Mouse (Mus musculus) T-cell, adult 2 months (primary cell): ENCODE data around the gene Gpr162.
A peak's percentile ranks its signal among the peaks of the same experiment; 100 is the strongest.
"Not testable (repeated sequence)": the region's sequence is repeated elsewhere in the genome, so short reads cannot be mapped to it uniquely, and the experiment has no call there.

Experiments
- DNase-seq: peaks from one replicate; pipeline ENCODE4 v3.0.0; 2022; ENCODE audit warnings: low spot score

Gene Gpr162

GRCm38 (mm10) chr6:124863658-124864298 is at the start of gene Gpr162:
TSS of gene Gpr162 (minus strand) at chr6:124863983.
- peak; percentile 48 for DNase-seq

- no peak for DNase-seq
Measured at GRCm38 (mm10) chr6:124913214-124913613, 49.4 kb upstream of the Gpr162 start.

- DNase-seq, result no peak
Measured at GRCm38 (mm10) chr6:124911533-124912218, 47.9 kb upstream of the Gpr162 start, which contains the start of gene Lag3. TSS of gene Lag3 (minus strand) at chr6:124911705.

GRCm38 (mm10) chr6:124910032-124910431 is 46.2 kb upstream of the Gpr162 start:
- DNase-seq, result no peak

DNA sequence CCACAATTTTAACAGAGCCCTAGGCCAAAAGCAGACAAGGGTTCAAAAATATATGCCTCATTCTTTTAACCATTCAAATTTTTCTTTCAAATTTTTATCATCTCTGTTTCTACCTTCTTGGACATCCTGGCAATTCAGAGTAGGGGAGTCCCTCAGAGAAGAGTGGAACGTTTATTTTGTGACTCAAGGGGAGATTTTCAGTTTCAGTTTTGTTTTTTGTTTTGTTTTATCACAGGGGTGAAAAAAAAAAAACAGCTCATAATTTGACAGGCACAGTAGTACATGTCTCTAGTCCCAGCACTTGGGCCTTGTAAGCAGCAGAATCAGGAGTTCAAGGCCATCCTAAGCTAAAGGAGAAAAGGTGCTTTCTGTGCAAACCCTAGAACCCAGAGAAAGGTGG is 44.0 kb upstream of the Gpr162 start:
- no peak for DNase-seq

GRCm38 (mm10) chr6:124904991-124905860 is 41.4 kb upstream of the Gpr162 start:
- DNase-seq, result no peak

GRCm38 (mm10) chr6:124904161-124904981 is 40.6 kb upstream of the Gpr162 start:
- DNase-seq, result peak; percentile 26

- peak; percentile 91 for DNase-seq
Measured at GRCm38 (mm10) chr6:124903580-124904151, 39.9 kb upstream of the Gpr162 start.

- DNase-seq, result no peak
Measured at GRCm38 (mm10) chr6:124901851-124902250, 38.1 kb upstream of the Gpr162 start.

DNA sequence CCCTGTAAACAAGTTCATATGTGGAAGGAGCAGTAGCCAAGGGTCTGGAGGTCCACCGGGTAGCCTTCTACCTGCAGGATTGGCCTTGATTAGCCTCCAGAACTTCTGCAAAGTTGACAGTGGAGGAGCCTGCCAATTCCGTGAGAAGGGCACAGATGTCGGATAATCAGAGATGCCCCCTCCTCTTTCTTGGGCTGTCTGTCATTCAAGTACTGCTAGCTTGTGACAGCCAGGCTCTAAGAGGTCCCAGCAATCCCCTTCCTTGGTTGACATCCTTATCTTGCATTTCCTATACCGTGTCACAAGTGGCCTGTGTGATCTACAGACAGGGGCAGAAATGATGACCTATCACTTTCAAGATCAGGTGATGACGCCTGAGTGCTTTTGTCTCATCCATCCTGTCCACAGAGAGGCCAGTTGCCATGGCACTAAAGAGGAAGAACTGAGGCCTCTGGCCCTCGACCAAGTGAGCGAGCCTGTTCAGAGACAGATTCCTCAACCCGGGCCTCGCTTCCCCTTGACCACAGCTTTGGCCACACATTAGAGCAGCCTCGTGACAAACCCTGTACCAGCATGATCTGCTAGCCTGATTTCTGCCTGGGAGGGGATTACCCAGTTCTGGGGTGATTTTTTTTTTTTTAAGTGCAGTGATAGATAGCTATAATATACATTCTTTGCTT is 37.2 kb upstream of the Gpr162 start:
- peak; percentile 19 for DNase-seq

- DNase-seq, result peak; percentile 64
Measured at GRCm38 (mm10) chr6:124900056-124900800, 36.4 kb upstream of the Gpr162 start.

- DNase-seq, result peak; percentile 65
Measured at GRCm38 (mm10) chr6:124898359-124898758, 34.6 kb upstream of the Gpr162 start.

- DNase-seq, result not testable (repeated sequence)
Measured at GRCm38 (mm10) chr6:124894113-124894512, 30.3 kb upstream of the Gpr162 start.

DNA sequence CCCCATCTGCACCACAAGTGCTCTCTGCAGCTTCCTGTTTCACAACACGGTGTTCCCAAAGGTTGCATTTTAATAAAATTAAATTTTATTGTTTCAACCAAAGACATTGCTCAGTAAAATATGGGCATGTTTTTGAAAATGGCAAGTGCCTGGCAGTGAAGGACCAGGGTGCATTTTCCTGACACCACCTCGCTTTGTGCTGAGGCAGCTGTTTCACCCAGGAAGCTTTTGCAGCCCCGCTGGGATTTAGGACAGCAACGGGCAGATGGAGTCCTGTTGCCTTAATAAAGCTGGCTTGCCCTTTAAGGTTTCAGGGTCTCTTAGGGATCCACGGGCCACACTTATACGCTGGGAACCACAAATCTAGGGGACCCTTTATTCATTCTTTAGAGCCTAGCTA is 27.2 kb upstream of the Gpr162 start:
- DNase-seq, result no peak

DNA sequence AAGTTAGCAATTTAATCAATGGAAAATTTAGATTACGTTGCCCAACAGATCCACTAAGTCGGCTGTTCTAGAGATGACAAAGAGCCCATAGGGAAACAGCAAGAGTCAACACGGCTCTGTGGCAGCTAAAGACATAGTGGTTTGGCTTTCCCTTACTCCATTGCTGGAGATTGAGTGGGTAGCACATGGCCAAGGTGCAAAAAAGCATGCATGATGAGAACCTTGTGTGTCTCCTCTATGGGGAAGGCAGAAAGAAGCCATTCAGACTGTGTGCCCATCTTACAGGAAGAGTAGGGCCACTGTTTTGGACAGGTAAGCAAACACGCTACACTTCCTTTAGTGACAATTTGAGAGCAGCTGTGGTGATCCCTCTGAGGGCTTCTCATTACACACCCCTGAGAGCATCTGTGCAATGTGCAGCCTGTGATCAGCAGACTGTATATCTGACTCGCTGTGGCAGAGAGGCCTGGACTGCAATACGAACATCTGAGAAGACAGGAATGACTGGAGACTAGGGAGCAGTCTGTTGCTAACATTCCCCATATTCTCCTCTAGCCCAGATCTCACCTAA is 24.9 kb upstream of the Gpr162 start:
- DNase-seq, result no peak

DNA sequence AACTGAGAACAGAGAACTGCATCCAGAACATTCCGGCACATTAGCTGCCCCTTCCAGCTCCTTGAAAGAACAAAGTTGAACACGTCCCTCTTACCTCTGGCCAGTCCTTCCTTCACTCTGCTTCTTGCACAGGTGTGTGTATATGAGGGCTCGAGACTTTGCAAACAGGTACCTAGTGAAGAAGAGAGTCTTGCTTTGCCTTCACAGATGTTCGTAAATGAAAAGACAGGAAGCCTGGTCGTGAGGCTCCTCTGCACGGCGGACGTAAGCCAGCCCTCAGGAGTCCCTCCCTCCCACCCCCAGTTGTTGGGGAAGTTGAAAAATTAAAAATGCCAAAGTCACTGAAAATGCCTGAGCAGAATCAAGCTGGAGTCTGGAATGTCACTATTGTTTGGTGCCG is 24.2 kb upstream of the Gpr162 start, which contains the start of gene Cd4:
Cd4 (minus strand) TSS at position 236 of the 400 bp plus-strand sequence.
- peak; percentile 28 for DNase-seq

- peak; percentile 69 for DNase-seq
Measured at GRCm38 (mm10) chr6:124885956-124886381, 22.2 kb upstream of the Gpr162 start.

DNA sequence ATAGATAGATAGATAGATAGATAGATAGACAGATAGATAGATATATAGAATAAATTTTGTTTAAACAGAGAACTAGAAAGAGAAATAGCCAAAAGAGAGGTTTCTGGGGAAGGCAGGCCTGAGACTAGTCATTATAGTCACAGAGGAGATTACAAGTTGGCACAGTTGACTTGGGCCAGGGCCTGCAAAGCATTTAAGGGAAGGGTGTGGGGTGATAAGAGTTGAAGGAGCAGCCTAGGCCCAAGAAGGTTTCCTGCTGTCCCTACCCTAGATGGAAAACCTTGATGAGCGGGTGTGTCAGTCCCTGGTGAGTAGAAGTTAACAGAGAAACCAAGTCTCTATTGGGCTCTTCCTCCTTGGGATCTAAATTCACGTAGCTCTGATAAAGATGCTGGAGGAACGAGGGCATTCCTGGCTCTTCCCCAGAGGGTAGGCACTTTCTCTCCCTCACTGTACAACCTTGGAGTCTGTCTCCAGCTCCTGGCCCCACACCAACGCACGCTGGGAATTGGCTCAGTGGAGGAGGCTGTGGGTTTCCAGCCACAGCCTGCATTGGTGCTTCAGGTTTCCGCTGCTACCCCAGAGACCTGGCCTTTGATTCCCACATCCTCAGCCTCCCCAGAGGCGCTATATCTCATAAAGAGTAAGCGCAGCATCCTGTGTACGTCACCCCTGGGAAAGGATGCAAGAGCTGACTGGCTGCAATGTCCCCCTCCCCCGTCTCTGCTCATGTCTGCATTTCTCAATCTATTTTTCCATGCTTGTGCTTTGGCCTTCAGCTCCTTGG is 21.1 kb upstream of the Gpr162 start:
- peak; percentile 90 for DNase-seq

DNA sequence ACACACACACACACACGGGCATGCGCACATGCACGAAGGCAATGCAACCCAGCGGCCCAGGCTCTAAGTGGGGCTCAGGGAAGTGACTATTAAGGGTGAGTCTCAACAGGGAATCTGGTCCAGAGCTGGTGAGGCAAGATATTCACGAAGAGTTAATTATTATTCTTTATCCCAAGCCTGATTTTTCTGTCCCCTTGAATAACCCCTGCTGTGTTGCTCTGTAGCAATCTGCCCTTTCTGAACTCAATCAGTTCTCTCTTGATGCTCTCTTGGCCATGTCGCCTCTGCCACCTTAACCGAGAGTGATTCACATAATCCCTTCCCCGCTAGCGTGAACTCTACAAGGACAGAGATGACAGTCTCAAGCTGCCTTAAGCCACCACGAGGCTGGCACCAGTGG is 19.6 kb upstream of the Gpr162 start:
- no peak for DNase-seq
